Mouse (Mus musculus) neural tube, embryonic 11.5 days (tissue): Measurements from ENCODE around the gene S1pr5. TPM values are rescaled to one million over a fixed set of nuclear protein-coding genes. Genes with fewer than 3 reads are reported as not detected.
"Not testable (repeated sequence)": the region's sequence is repeated elsewhere in the genome, so short reads cannot be mapped to it uniquely, and the experiment has no call there.

Source experiments
- ATAC-seq: fragments of 200-750 bp; cut with Nextera tagmentation; 2 replicates; pipeline ENCODE4 v1.8.0; 2017; ENCODE audit warnings: moderate number of reproducible peaks, mild to moderate bottlenecking, moderate TSS enrichment, moderate library complexity; ENCODE audit not compliant: insufficient read depth, low FRiP score, low TSS enrichment
- DNase-seq: peaks from one replicate; pipeline ENCODE4 v3.0.0-alpha.2; 2015; ENCODE audit warnings: low spot score
- H3K27ac ChIP-seq: fragments of 300-500 bp; sonication (generic); 2 replicates; pipeline ENCODE4 v1.5.1; 2014; ENCODE audit warnings: low read depth, mild to moderate bottlenecking, low read length
- H3K27me3 ChIP-seq: fragments of 300-500 bp; sonication (generic); 2 replicates; pipeline ENCODE4 v1.6.1; 2014; ENCODE audit warnings: mild to moderate bottlenecking, low read length, mixed read lengths; ENCODE audit not compliant: control insufficient read depth, insufficient read depth
- H3K36me3 ChIP-seq: fragments of 300-500 bp; sonication (generic); 2 replicates; pipeline ENCODE4 v1.6.1; 2014; ENCODE audit warnings: mild to moderate bottlenecking, low read length, moderate library complexity, mixed read lengths; ENCODE audit not compliant: control insufficient read depth, insufficient read depth
- H3K4me1 ChIP-seq: fragments of 300-500 bp; sonication (generic); 2 replicates; pipeline ENCODE4 v1.6.1; 2014; ENCODE audit warnings: low read length, mixed read lengths; ENCODE audit not compliant: control insufficient read depth, insufficient read depth
- H3K4me2 ChIP-seq: fragments of 300-500 bp; sonication (generic); 2 replicates; pipeline ENCODE4 v1.6.1; 2014; ENCODE audit warnings: low read depth, mild to moderate bottlenecking, moderate library complexity
- H3K4me3 ChIP-seq: fragments of 300-500 bp; sonication (generic); 2 replicates; pipeline ENCODE4 v1.5.1; 2014; ENCODE audit warnings: low read depth, low read length
- H3K9ac ChIP-seq: fragments of 300-500 bp; sonication (generic); 2 replicates; pipeline ENCODE4 v1.6.1; 2014; ENCODE audit warnings: mild to moderate bottlenecking, low read length
- H3K9me3 ChIP-seq: fragments of 300-500 bp; sonication (generic); 2 replicates; pipeline ENCODE4 v1.6.1; 2016; ENCODE audit warnings: low read length; ENCODE audit not compliant: control insufficient read depth
- WGBS: fragments of 180-500 bp; shearing (Covaris S2); extraction: QIAGEN DNeasy Blood & Tissue Kit; methylation state at CpG from one replicate; pipeline ENCODE4 v1.1.7; 2014; 5-methylcytosine and 5-hydroxymethylcytosine counted together
- polyA plus RNA-seq: library from polyadenylated mRNA; unstranded; fragments of >200 nt; fragmentation: Nextera tagmentation; extraction: Ambion mirVana; gene quantifications from 2 replicates; pipeline ENCODE4 v1.2.1, GENCODE M21; 2014

Gene S1pr5
- polyA plus RNA-seq, 1 experiment from 2014 or later, result 0.73 TPM

DNA sequence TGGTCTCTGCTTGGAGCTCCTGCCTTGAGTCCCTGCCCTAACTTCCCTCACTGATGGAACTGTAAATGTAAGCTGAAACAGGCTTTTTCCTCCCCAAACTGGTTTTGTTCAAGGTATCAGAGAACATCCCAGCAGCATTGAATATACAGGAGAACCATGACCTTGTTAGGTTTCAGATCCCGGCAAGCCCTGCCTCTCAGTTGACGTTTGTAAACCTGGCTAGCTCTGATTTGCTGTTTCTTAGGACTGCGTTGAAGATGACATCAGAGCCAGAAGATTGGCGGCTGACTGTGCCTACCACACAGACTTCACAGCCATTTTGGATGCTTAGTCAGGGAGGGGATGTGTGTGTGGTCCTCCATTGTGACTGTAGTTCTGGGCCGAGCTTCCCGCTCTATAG lies 24.3 kb downstream of the S1pr5 start:
- Histone ChIP-seq H3K4me2 (no peak overlapping the region), H3K27ac (no peak overlapping the region), H3K4me3 (no peak overlapping the region), H3K9me3 (no peaks in the 10 kb centered on the region), H3K4me1 (no peaks in the 10 kb centered on the region), H3K36me3 (no peaks in the 10 kb centered on the region), H3K27me3 (no peaks in the 10 kb centered on the region), H3K9ac (no peak overlapping the region)
- DNase-seq (no peak), ATAC-seq (no peak)
- 86% methylated on average over 6 of the region's 6 CpGs for WGBS

DNA sequence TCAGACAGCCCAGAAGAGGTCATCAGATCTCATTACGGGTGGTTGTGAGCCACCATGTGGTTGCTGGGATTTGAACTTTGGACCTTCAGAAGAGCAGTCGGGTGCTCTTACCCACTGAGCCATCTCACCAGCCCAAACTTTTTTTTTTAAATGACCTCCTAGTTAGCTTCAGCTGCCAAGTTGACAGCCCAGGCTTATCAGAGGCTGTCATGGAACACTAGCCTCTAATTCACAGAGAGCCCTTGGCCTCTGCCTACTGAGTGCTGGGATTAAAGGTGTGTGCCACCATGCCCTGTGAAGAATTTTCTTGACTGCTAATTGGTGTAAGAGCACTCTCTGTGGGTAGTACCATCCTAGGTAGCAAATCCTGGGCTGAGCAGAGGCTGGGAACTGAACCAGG lies 24.8 kb downstream of the S1pr5 start:
- not testable (repeated sequence) for H3K4me3 ChIP-seq, H3K4me1 ChIP-seq, H3K27me3 ChIP-seq, H3K9ac ChIP-seq, ATAC-seq, H3K27ac ChIP-seq, H3K36me3 ChIP-seq, DNase-seq, H3K9me3 ChIP-seq, H3K4me2 ChIP-seq
- 100% methylated on average over 1 of the region's 2 CpGs for WGBS

DNA sequence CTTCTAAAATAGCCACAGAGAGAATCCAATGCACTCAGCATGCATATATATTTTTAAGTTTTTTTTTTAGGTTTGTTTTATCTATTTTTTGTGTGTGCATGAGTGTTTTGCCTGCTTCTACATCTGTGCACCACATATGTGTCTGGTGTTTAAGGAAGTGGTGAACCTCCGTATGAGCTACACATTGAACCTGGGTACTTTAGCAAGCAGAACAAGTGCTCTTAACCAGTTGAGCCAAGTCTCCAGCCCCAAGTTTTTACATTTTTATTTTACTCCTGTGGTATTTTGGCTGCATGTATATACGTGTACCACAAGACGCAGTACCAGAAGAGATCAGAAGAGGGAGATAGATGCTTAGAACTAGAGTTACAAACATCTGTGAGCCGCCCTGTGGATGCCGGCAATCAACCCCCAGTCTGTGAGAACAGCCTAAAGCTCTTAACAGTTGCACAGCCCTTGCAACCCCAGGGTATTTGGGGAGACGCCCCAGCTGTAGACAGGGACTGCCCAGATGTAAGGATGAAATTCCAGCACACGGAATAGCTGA lies 26.8 kb downstream of the S1pr5 start:
- ATAC-seq, result no peak
- Histone ChIP-seq H3K27ac (no peak overlapping the region), H3K9me3 (no peaks in the 10 kb centered on the region), H3K36me3 (no peaks in the 10 kb centered on the region), H3K4me1 (no peaks in the 10 kb centered on the region), H3K4me2 (no peak overlapping the region), H3K4me3 (no peak overlapping the region), H3K9ac (no peak overlapping the region), H3K27me3 (no peaks in the 10 kb centered on the region)
- WGBS, result 21% methylated on average over 7 of the region's 7 CpGs
- DNase-seq, result peak; percentile 44

DNA sequence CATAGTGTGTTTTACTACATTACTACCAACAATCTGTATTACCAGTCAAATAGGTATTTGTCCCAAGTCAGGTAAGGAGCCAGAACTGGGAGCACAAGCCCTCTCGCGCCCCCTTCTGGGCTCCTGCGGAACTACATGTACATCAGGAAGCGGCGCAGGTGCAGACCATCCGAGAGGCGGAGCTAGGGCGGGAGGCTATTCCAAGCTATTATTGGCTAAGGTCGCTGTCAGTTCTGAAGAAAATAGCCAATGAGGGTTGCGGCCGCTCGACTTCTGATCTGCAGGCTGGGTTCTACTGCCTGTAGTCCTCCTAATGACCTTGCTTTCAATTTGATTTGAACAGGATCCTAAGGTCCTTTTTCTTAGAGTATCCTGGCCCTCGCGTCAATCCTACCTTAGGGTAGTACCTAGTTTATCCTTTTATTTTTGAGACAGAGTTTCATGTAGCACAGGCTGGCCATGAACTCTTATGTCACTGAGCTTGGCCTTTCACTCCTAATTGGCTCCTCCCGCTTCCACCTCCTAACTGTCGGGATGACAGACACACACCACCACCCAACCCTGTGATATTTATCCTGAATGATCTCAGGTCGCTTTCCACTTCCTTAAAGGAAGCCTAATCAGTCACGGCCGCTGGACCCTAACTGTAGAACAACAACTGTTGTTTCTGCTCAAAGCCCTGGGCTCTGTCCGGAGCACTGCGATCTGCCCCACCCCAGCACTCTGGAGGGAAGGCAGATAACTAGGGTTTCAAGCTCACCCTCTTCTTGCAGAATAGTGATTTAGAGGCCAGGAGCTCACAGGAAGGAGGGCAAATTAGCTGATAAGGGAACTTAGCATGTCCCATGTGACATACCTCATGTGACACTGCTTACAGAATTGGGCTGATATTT lies 27.5 kb downstream of the S1pr5 start:
- no peaks in the 10 kb centered on the region for H3K27me3 ChIP-seq
- H3K9ac ChIP-seq, result no peak overlapping the region
- 0 out of 2 replicates have a peak overlapping the region, but pooled peaks have one; percentile 9 for H3K4me3 ChIP-seq
- 15% methylated on average over 21 of the region's 21 CpGs for WGBS
- H3K4me2 ChIP-seq, result peak overlapping the region; percentile 26
- H3K27ac ChIP-seq, result no peak overlapping the region
- H3K36me3 ChIP-seq, result no peaks in the 10 kb centered on the region
- no peaks in the 10 kb centered on the region for H3K4me1 ChIP-seq
- H3K9me3 ChIP-seq, result no peaks in the 10 kb centered on the region
- ATAC-seq (peak; percentile 83), DNase-seq (peak; percentile 89)

DNA sequence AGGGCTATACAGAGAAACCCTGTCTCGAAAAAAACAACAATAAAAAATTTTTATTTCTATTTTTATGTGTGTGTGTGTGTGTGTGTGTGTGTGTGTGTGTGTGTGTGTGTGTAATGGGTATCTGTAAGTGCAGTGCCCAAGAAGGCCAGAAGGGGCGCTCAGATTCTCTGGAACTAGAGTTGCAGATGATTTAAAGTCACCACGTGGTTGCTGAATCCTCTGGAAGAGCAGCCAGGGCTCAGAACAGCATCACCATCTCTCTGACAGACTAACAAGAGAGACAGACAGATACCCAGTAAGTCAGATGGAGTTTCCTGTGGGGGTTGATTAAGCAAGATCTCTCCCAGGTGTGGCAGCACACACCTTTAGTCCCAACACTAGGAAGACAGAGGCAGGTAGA lies 28.4 kb downstream of the S1pr5 start:
- no peak for DNase-seq
- H3K4me2 ChIP-seq, result no peak overlapping the region
- no peaks in the 10 kb centered on the region for H3K36me3 ChIP-seq
- H3K4me1 ChIP-seq, result no peaks in the 10 kb centered on the region
- H3K27me3 ChIP-seq, result no peaks in the 10 kb centered on the region
- H3K9me3 ChIP-seq, result no peaks in the 10 kb centered on the region
- H3K9ac ChIP-seq, result no peak overlapping the region
- ATAC-seq, result no peak
- WGBS, result 60% methylated on average over 3 of the region's 3 CpGs
- H3K27ac ChIP-seq, result no peak overlapping the region
- no peak overlapping the region for H3K4me3 ChIP-seq

DNA sequence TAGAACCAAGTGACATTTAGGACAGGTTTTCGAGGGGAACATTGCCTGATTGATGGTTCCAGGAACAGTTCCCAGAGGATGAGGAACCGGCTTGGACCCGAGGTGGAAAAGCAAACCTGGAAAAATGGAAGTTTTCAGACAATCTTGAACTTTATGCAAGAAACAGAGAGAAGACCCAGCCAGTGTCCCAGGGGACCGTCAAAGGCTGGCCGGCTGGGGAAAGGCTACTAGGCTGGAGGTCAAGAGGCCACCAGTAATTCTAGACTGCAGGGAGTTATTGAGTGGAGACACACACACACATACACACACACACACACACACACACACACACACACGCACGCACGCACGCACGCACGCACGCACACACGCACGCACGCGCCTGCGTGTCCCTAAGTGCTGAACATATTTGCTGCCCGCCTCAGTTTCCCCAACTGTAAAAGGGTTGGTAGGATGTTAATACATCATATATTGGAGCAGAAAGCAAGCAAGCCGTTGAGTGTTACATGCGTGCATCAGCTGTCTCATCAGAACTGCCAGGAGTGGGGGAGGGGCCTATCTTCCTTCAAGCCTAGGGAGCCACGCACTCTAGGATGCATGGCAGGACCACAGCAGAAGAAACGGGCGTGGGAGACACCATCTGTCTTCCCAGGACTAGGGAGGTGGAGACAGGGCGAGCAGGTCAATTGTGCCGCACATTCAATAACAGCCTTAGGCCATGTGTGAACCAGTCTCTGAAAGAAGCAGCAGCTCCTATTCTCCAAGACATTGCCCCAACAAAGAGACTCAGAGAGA lies 32.0 kb downstream of the S1pr5 start:
- Histone ChIP-seq H3K4me2 (no peak overlapping the region), H3K27me3 (no peaks in the 10 kb centered on the region), H3K36me3 (no peaks in the 10 kb centered on the region), H3K9me3 (no peaks in the 10 kb centered on the region), H3K4me3 (no peak overlapping the region), H3K4me1 (no peaks in the 10 kb centered on the region), H3K27ac (peak overlapping the region; percentile 35; the same call in 1 of the 2 replicates), H3K9ac (0 out of 2 replicates have a peak overlapping the region, but pooled peaks have one; percentile 30)
- WGBS, result 63% methylated on average over 25 of the region's 25 CpGs
- ATAC-seq (0 out of 2 replicates have a peak, but pooled peaks have one; percentile 24), DNase-seq (peak; percentile 60)

DNA sequence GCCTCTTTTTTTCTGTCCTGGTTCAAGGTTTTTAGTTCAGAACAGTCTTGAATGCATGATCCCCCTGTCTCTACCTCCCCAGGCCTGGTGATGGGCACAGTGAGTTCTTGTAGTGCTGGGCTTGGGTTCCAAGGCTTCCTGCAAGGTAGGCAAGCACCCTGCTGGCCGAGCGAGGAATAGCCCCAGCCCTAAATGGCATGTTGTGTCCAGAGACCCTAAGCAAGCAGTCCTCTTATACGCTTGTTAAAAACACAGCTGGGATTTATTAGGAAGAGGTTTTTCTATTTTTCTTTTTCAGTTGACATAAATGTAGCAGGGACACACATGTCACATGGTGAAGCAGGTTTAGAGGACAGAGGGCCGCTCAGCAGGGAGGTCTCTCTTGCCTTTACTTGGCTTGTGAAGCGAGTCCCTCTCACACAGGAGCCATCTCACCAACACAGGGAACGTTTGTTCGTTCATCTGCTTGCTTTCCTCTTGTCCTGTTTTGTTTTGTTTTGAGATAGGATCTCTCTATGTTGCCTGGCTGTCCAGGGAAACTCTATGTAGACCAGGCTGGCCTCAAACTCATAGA lies 34.5 kb downstream of the S1pr5 start:
- H3K36me3 ChIP-seq, result no peaks in the 10 kb centered on the region
- no peaks in the 10 kb centered on the region for H3K27me3 ChIP-seq
- no peak overlapping the region for H3K4me2 ChIP-seq
- H3K9me3 ChIP-seq, result no peaks in the 10 kb centered on the region
- WGBS, result 41% methylated on average over 7 of the region's 7 CpGs
- no peak overlapping the region for H3K27ac ChIP-seq
- H3K4me3 ChIP-seq, result no peak overlapping the region
- DNase-seq (peak; percentile 62), ATAC-seq (no peak)
- H3K4me1 ChIP-seq, result no peaks in the 10 kb centered on the region
- H3K9ac ChIP-seq, result no peak overlapping the region

DNA sequence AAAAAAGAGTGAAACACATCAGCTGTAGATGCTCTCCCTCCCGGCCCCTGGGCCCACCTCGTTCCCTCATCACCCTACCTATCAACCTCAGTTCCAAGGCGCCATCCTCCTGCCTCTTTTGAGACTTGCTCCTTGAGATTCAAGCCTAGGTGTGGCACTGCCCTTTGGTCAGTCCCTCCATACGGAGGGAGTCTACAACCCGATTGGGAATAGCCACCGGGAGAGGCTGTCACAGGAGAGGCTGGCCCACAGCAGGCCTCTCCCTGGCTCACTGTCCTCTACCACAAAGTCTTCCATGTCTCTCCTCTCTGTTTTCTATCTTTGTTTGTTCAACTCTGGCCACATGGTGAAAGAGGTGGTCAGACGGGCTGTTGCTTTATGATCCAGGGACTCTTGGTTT lies 36.6 kb downstream of the S1pr5 start:
- H3K9ac ChIP-seq, result no peak overlapping the region
- no peaks in the 10 kb centered on the region for H3K9me3 ChIP-seq
- no peaks in the 10 kb centered on the region for H3K27me3 ChIP-seq
- no peaks in the 10 kb centered on the region for H3K4me1 ChIP-seq
- no peak overlapping the region for H3K27ac ChIP-seq
- no peak for DNase-seq
- H3K4me3 ChIP-seq, result no peak overlapping the region
- WGBS, result 84% methylated on average over 7 of the region's 7 CpGs
- no peak for ATAC-seq
- no peaks in the 10 kb centered on the region for H3K36me3 ChIP-seq
- H3K4me2 ChIP-seq, result no peak overlapping the region
